Mouse (Mus musculus) brain, embryonic 18.5 days (tissue): Measurements from ENCODE around the gene Mup15.
"Not testable (repeated sequence)": the region's sequence is repeated elsewhere in the genome, so short reads cannot be mapped to it uniquely, and the experiment has no call there.

Experiments used
- DNase-seq: peaks from one replicate; pipeline ENCODE4 v3.0.0-alpha.2; 2012; ENCODE audit warnings: low read depth, low spot score

Gene Mup15

DNA sequence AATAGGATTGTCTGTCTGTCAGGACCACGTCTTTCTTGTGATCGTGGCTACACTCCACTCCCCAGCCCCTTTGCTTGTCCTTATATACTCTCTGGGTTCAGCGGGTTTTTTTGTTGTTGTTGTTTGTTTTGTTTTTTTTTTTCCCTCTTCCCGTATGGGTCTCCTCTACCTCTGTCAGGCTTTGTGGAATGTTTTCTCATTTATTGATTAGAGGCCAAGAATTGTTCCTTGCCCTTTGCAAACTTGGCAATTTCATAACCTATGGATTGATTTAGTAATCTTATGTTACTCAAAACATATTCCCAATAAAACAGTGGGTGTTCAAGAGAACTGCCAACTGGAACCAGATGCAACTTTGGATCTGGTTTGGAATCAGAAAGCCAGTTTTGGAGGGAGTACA lies at the start of gene Mup15:
Mup15 (minus strand) TSS at position 101 of the 400 bp plus-strand sequence.
- not testable (repeated sequence) for DNase-seq
